Mouse (Mus musculus) cerebellum, adult (tissue): ENCODE measurements around the gene Capn5.
"Not testable (repeated sequence)": the region's sequence is repeated elsewhere in the genome, so short reads cannot be mapped to it uniquely, and the experiment has no call there.

Source experiments
- ATAC-seq: cut with Nextera tagmentation; 2 replicates; pipeline ENCODE4 v1.9.2; 2017; ENCODE audit warnings: mild to moderate bottlenecking, moderate library complexity, mixed read lengths; ENCODE audit not compliant: insufficient number of reproducible peaks, low FRiP score, low TSS enrichment

Gene Capn5

DNA sequence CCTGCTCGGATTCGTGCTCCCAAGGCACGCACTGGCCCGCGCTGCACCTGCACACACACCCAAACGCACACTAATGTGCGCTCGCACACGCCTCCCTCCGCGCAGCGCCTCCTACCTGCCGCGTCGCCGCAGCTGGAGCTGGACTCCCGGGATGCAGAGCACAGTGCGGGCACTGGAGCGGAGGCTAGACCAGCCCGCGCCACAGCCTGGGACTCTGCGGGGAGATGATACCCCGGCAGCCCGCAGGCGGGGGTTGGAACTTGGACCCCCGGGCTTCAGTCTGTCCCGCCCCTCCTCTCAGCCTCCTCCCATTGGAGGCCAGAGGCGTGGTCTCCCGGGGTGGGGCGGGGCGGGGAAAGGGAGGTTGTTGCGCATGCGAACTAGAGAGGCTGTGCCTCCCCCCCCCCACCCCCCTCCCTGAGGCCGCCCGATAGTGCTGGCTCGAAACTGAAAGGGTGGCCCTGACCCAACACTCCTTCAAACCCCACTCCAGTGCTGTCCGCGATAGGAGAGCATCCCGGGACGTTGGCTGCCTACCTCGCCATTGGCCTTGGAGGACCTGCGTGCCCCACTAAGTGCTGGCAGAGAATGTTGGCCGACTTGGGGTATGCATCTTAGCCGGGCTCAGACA is at the start of gene Capn5:
Capn5 (minus strand) TSS at position 346 of the 631 bp plus-strand sequence.
- ATAC-seq, result peak; percentile 65

DNA sequence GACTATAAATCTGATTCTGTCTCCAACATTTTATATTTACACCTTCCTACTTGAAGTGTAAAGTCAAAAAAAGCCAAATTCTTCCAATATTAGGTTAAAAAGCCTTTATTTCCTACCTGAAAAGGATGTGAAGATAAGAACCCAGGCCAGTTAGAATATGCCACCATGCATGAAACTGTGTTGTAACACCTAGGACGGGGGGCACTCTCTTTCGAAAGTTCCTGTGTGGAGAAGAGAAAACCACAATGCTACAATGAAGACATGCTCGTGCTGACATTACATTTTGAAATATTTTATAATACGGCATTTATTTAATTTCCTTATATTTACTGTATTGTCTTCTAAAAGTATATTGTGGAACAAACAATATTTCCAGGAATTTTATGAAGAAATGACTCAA is 45.7 kb upstream of the Capn5 start:
- no peak for ATAC-seq

DNA sequence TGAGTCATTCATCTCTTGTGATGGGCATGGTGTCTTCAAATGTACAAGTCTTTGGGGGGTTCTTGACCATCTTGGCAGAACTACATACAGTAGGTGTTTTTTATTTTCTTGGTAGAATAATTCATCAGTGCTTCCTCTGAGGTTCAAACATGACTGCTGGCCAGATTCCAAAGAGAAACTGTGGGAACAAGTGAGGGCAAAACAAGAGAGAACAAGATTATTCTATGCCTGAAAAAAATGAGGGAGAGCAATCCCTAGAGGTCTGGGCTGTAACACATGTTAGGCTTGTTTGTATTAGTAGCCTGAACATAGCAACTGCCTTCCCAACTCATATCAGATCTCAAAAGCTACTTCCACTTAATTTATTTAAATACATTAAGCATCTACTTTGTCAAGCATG is 38.6 kb upstream of the Capn5 start:
- no peak for ATAC-seq

- ATAC-seq, result no peak
Measured at GRCm38 (mm10) chr7:98202946-98203345, 24.9 kb upstream of the Capn5 start.

DNA sequence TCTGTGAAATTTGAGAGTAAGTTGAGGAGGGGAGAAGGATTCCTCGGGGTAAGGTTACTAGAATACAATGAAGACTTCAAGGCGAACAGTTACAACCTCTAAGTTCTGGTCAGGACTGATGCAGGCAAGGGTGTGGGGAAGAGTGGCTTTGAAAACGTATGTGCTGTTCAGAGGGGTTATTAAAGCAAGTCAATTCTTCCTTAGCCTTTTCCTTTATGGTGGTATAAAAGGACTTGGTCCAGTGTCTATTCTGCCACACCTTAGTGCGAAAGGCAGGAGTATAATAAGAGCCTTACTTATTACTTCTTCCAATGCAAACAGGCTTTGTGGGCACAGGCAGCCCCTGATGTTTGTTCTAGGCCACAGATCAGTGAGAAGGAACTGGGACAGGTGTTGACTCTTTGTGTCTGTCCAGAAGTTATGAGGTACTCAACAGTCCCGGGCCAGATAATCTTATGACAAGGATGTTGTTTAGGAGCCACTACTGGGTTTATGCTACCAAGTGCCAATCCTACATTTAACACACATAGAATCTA is 23.5 kb upstream of the Capn5 start:
- no peak for ATAC-seq

DNA sequence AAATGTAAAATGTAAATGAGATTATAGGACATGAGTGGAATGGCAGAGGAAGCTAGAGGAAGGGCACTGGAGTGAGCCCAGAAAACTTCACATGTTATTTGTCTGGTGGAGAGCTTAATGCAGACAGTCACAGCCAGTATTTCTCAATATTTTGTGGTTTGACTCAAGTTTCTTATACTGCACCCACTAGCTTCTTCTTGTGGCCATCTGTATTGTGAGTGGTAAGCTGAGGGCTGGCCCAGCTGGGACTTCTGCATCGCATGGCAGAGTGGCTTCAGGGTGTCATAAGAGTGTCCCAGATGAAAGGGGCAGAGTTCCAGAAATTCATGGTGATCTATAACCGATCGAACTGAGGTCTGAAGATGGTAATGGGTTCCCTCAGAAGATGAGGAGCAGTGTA is 22.3 kb upstream of the Capn5 start:
- no peak for ATAC-seq

DNA sequence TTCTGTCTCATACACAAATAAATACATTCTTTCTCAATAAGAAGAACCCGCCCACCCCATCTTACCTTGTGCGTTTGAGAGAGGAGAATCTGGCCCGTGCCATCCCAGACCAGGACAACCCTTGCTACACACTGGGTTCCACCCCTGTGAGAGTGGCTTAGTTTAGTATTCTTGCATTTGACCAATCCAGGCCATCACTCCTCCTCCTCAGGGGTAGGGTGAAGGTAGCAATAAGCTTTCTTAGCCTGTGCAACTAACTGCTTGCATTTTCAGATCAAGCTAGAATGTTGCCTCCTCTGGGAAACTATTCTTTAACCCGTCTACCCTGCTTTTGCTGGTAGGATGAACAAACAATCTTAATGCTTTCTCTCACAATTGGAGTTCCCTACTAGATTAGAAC is 21.3 kb upstream of the Capn5 start, which contains the start of gene B3gnt6:
B3gnt6 (minus strand) TSS at position 101 of the 400 bp plus-strand sequence.
- ATAC-seq, result no peak

- no peak for ATAC-seq
Measured at GRCm38 (mm10) chr7:98195151-98195801, 17.2 kb upstream of the Capn5 start.

DNA sequence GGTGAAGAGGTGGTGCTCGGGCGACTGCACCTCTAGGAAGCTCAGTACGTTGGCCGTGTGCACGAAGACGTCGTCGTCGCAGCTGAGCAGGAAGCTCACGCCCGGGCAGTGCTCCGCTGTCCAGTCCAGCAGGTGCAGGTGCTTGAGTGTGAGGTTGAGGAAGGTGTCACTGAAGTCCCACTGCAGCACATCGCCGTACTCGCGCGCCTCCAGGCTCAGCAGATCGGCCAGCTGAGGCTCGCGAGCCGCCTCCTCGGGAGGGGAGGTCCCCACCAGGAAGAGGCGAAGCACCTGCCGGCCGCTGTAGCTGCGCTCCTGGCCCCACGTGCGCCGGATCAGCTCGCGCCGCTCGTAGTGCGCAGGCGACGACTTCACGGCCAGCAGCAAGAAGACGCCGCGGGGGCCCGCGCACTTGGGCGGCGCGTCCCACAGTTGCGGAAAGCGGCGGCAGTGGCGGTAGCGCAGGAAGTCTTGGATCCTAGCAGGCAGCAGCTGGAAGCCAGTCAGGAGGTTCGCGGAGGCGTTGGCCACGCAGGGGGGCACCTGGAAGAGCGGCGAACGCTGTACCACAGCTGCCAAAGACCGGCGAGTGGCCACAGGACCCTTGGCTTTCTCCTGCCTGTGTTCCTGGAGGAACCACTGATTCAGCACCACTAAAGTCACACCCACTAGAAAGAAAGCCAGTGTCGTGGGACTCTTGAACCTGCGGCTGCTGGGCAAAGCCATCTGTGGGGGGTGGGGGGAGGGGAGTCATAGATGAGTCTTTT is 16.1 kb upstream of the Capn5 start:
- ATAC-seq, result 0 out of 2 replicates have a peak, but pooled peaks have one; percentile 10

- peak; percentile 60; the same call in 1 of the 2 replicates for ATAC-seq
Measured at GRCm38 (mm10) chr7:98193515-98194025, 15.5 kb upstream of the Capn5 start.

DNA sequence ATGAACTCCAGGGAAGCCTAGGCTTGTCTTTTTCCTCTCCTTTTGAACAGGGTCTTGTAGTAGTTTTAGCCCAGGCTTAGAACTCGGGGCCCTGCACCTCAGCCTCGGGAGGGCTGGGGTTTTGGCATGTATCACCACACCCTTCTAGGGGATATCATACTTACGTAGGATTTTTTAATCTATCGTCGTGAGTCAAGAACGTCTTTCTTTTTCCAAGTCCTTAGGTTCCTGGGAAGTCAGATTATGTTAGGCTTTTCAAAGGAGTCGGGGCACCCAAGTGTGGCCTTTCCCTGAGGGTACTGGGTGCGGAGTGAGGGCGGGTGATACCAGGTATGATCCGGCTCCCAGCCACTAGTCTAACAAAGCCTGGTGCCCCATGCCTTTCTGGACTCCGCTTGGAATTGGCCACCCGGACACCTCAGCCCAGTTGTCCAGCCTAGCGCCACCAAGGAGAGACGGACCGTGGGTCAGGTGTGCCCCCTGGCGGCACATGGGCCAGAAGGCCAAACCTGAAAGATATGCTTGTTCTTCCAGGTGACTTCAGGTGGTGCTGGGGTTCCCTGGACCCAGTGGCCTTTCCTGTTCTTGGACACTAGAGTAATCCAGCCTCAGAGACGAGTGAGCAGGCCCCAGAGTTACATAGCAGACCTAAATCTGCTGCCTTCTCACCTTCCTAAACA is 13.6 kb upstream of the Capn5 start:
- no peak for ATAC-seq

DNA sequence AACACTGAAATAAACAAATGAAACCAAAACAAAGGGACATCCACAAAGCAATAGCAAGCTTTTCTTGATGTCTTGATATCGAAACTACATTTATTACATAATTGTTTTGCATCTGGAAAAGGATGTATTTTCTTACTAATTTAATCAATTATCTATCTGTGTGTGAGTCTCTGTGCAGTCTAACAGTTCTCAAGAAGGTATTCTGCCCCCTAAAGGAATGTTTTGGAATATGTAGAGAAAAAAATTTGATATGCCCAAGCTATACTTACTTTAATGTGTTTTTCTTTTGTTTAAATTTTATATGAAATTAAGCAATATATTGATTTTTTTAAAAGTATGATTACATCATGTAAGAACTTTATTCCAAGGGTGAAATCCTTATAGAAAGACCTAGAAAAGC is 12.5 kb upstream of the Capn5 start:
- no peak for ATAC-seq

DNA sequence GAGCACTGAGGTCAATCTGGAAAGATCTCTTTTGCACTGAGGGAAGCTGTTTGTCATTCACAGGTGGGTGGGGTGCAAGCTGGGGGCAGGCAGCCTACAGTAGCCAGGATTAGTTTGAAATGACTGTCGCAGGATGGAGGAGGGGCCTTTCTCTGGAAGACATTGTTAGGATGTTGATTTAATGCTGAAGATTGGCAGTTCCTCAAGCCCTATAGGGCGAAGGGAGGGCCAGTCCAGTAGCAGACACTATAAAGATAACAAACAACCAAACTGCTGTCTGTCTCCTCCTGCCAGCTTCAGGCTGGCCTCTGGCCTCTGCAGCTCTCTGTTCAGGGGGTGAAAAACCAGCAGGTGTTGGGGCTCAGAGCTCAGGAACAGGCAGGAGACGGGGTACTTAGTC is 11.7 kb upstream of the Capn5 start:
- no peak for ATAC-seq

DNA sequence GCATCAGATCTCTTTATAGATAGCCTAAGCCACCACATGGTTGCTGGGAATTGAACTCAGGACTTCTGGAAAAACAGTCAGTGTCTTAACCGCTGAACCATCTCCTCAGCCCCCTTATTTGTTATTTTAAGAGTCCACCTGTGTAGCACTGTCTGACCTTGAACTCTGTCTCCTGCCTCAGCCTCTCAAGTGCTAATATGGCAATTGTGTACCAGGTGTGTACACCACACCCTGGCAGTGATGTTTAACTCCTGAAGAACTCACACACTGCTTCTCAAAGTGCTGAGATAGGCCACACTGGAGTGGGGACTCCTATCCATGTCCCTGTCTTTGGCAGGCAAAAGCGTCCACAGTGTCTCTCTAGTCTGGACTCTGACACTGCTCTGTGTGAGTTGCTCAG is 10.6 kb upstream of the Capn5 start:
- no peak for ATAC-seq

GRCm38 (mm10) chr7:98188238-98188637 is 10.2 kb upstream of the Capn5 start:
- no peak for ATAC-seq

GRCm38 (mm10) chr7:98187332-98187731 is 9.3 kb upstream of the Capn5 start:
- ATAC-seq, result not testable (repeated sequence)

DNA sequence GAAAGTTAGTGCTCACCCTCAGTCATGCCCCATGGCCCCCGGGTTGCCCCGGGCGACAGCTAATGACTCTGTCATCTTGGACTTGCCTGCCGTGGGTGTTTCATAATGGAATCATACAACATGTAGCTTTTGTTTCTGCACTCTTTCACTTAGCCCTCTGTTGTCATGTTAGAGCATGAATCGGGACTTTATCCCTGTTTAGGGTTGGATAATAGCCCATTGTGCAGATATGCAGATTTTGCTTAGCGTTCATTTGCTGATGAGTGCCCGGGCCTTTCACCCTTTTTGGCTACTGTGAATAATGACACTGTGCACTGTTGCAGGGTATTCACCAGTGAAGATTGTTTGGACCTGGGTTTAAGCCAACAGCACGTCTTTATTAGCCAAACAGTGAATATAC is 8.6 kb upstream of the Capn5 start:
- ATAC-seq, result no peak

DNA sequence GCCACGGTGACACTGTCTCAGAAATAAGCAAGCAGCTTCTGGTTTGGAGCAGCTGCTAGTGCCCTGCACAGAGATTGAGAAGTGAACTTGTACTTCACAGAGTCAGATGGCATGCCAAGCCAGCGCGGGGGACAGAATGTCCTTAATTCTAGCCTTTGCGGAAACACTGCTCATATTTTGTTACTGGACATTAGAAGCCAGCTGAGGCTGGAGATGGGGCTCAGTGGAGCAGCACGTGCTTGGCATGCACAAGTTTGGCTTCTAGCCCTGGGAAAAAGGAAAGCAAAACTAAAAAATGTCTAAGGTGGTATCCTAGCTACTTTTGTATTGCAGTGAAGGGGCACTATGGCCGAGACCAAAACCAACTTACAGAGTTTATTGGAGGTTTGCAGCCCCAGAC is 7.3 kb upstream of the Capn5 start:
- ATAC-seq, result no peak

GRCm38 (mm10) chr7:98178560-98179231 is 622 bp upstream of the Capn5 start:
- 0 out of 2 replicates have a peak, but pooled peaks have one; percentile 8 for ATAC-seq

GRCm38 (mm10) chr7:98177566-98177928 is 527 bp downstream of the Capn5 start:
- ATAC-seq, result 0 out of 2 replicates have a peak, but pooled peaks have one; percentile 10
